Mouse (Mus musculus) cerebellum, adult 2 months (tissue): Measurements from ENCODE around the gene Atp1a4.

Experiments used
- CTCF ChIP-seq: fragments of 200-500 bp; IDR thresholded peaks from 2 replicates; pipeline ENCODE4 v1.5.1; 2011; ENCODE audit warnings: low read depth, mild to moderate bottlenecking, control low read depth, low read length, moderate library complexity, borderline replicate concordance; ENCODE audit not compliant: insufficient read depth
- POLR2A ChIP-seq: fragments of 200-500 bp; IDR thresholded peaks from 2 replicates; pipeline ENCODE4 v1.6.1; 2011; ENCODE audit warnings: low read length, control low read depth, borderline replicate concordance; ENCODE audit not compliant: insufficient read depth

GRCm38 (mm10) chr1:172219451-172220406 lies 38.5 kb downstream of the Atp1a4 start, which contains the start of gene Casq1:
- TF ChIP-seq CTCF, result no peak
- TF ChIP-seq POLR2A, result no peak
